Mouse (Mus musculus): ENCODE results near the gene Spata31d1a. TPM values are rescaled to one million over a fixed set of nuclear protein-coding genes. Genes with fewer than 3 reads are reported as not detected.
A peak's percentile ranks its signal among the peaks of the same experiment; 100 is the strongest.

Spata31d1a gene
- total RNA-seq, 2 experiments from 2014 or later, result not detected

GRCm38 (mm10) chr13:59672248-59672647, 37.9 kb downstream of the Spata31d1a start:
- no peak for ATAC-seq (replicated peaks; ENCODE audit: low FRiP score, poor library complexity, severe bottlenecking)

GRCm38 (mm10) chr13:59671521-59671920, 38.6 kb downstream of the Spata31d1a start:
- ATAC-seq (replicated peaks; ENCODE audit: low FRiP score, poor library complexity, severe bottlenecking), result no peak

- no peak for ATAC-seq (replicated peaks; ENCODE audit: low FRiP score, poor library complexity, severe bottlenecking)
These were observed 40.2 kb downstream of the Spata31d1a start for GRCm38 (mm10) chr13:59669946-59670345.

- peak; percentile 97 for ATAC-seq (replicated peaks; ENCODE audit: low FRiP score, poor library complexity, severe bottlenecking)
These were observed 41.5 kb downstream of the Spata31d1a start for GRCm38 (mm10) chr13:59668501-59669093.

GRCm38 (mm10) chr13:59667763-59668162, 42.4 kb downstream of the Spata31d1a start:
- ATAC-seq (replicated peaks; ENCODE audit: low FRiP score, poor library complexity, severe bottlenecking), result no peak

GRCm38 (mm10) chr13:59663939-59664712, 46.0 kb downstream of the Spata31d1a start:
- no peak for ATAC-seq (replicated peaks; ENCODE audit: low FRiP score, poor library complexity, severe bottlenecking)

- no peak for ATAC-seq (replicated peaks; ENCODE audit: low FRiP score, poor library complexity, severe bottlenecking)
These were observed 48.2 kb downstream of the Spata31d1a start for GRCm38 (mm10) chr13:59661966-59662365.

- ATAC-seq (replicated peaks; ENCODE audit: low FRiP score, poor library complexity, severe bottlenecking), result no peak
These were observed 48.7 kb downstream of the Spata31d1a start for GRCm38 (mm10) chr13:59661387-59661786.

GRCm38 (mm10) chr13:59660371-59660770, 49.8 kb downstream of the Spata31d1a start:
- no peak for ATAC-seq (replicated peaks; ENCODE audit: low FRiP score, poor library complexity, severe bottlenecking)

- no peak for ATAC-seq (replicated peaks; ENCODE audit: low FRiP score, poor library complexity, severe bottlenecking)
These were observed 52.3 kb downstream of the Spata31d1a start for GRCm38 (mm10) chr13:59657781-59658180.

GRCm38 (mm10) chr13:59656975-59657388, 53.1 kb downstream of the Spata31d1a start:
- ATAC-seq (replicated peaks; ENCODE audit: low FRiP score, poor library complexity, severe bottlenecking), result no peak

GRCm38 (mm10) chr13:59656316-59656832, 53.8 kb downstream of the Spata31d1a start:
- no peak for ATAC-seq (replicated peaks; ENCODE audit: low FRiP score, poor library complexity, severe bottlenecking)

- ATAC-seq (replicated peaks; ENCODE audit: low FRiP score, poor library complexity, severe bottlenecking), result no peak
These were observed 54.3 kb downstream of the Spata31d1a start for GRCm38 (mm10) chr13:59655718-59656315.

GRCm38 (mm10) chr13:59654465-59654864, 55.7 kb downstream of the Spata31d1a start:
- no peak for ATAC-seq (replicated peaks; ENCODE audit: low FRiP score, poor library complexity, severe bottlenecking)

- no peak for ATAC-seq (replicated peaks; ENCODE audit: low FRiP score, poor library complexity, severe bottlenecking)
These were observed 57.0 kb downstream of the Spata31d1a start for GRCm38 (mm10) chr13:59653136-59653535.

GRCm38 (mm10) chr13:59652651-59653050, 57.5 kb downstream of the Spata31d1a start:
- ATAC-seq (replicated peaks; ENCODE audit: low FRiP score, poor library complexity, severe bottlenecking), result no peak

Other genes starting within 250 kb of the Spata31d1a start
- gene Agtpbp1, start 125.1 kb downstream of the Spata31d1a start, total RNA-seq (2015; ENCODE audit: low replicate concordance), result 10.9 and 13.6 TPM in 2 replicates
- gene Agtpbp1, start 125.1 kb downstream of the Spata31d1a start, total RNA-seq (2017; ENCODE audit: low replicate concordance), result 28.9 and 35.5 TPM in 2 replicates
- gene Naa35, start 125.1 kb downstream of the Spata31d1a start, total RNA-seq (2015; ENCODE audit: low replicate concordance), result 9.4 and 44.6 TPM in 2 replicates
- 17.1 and 31.0 TPM in 2 replicates for gene Naa35, start 125.1 kb downstream of the Spata31d1a start, total RNA-seq (2017; ENCODE audit: low replicate concordance)
- 13.4 and 16.1 TPM in 2 replicates for gene Golm1, start 34.5 kb downstream of the Spata31d1a start, total RNA-seq (2015; ENCODE audit: low replicate concordance)
- gene Golm1, start 34.5 kb downstream of the Spata31d1a start, total RNA-seq (2017; ENCODE audit: low replicate concordance), result 21.4 and 25.2 TPM in 2 replicates
- not detected in 2 replicates for gene 4921517D22Rik, start 16.2 kb downstream of the Spata31d1a start, total RNA-seq (2015; ENCODE audit: low replicate concordance)
- gene 4921517D22Rik, start 16.2 kb downstream of the Spata31d1a start, total RNA-seq (2017; ENCODE audit: low replicate concordance), result not detected in 2 replicates
- not detected in 2 replicates for gene Spata31d1b, start 2.0 kb upstream of the Spata31d1a start, total RNA-seq (2015; ENCODE audit: low replicate concordance)
- not detected in 2 replicates for gene Spata31d1b, start 2.0 kb upstream of the Spata31d1a start, total RNA-seq (2017; ENCODE audit: low replicate concordance)
- not detected in 2 replicates for gene Spata31d1d, start 21.4 kb upstream of the Spata31d1a start, total RNA-seq (2015; ENCODE audit: low replicate concordance)
- 0.26 TPM in 1 of 2 replicates, not detected in the other for gene Spata31d1d, start 21.4 kb upstream of the Spata31d1a start, total RNA-seq (2017; ENCODE audit: low replicate concordance)
- 0.77 TPM in 1 of 2 replicates, not detected in the other for gene 1700014D04Rik, start 36.4 kb upstream of the Spata31d1a start, total RNA-seq (2015; ENCODE audit: low replicate concordance)
- gene 1700014D04Rik, start 36.4 kb upstream of the Spata31d1a start, total RNA-seq (2017; ENCODE audit: low replicate concordance), result 0.42 and 4.8 TPM in 2 replicates
- 667 and 741 TPM in 2 replicates for gene Isca1, start 59.5 kb upstream of the Spata31d1a start, total RNA-seq (2015; ENCODE audit: low replicate concordance)
- 673 and 742 TPM in 2 replicates for gene Isca1, start 59.5 kb upstream of the Spata31d1a start, total RNA-seq (2017; ENCODE audit: low replicate concordance)
- gene Gm49354, start 71.9 kb upstream of the Spata31d1a start, total RNA-seq (2015; ENCODE audit: low replicate concordance), result not detected in 2 replicates
- 254 and 1,206 TPM in 2 replicates for gene Gm49354, start 71.9 kb upstream of the Spata31d1a start, total RNA-seq (2017; ENCODE audit: low replicate concordance)
- gene Tut7, start 112.8 kb upstream of the Spata31d1a start, total RNA-seq (2015; ENCODE audit: low replicate concordance), result 557 and 663 TPM in 2 replicates
- gene Tut7, start 112.8 kb upstream of the Spata31d1a start, total RNA-seq (2017; ENCODE audit: low replicate concordance), result 973 and 1,053 TPM in 2 replicates